Mouse (Mus musculus) gastrocnemius, postnatal 4 days (tissue): Measurements from ENCODE around the gene Rbm14. TPM values are rescaled to one million over a fixed set of nuclear protein-coding genes. Genes with fewer than 3 reads are reported as not detected.

Experiments used
- DNase-seq, 2 experiments: peaks; one replicate each; pipeline ENCODE4 v3.0.0; 2021 to 2022; ENCODE audit warnings: low spot score in 2 of 2, mixed read lengths in 2 of 2
- long read RNA-seq, 2 experiments: library from polyadenylated mRNA; stranded (forward); transcript quantifications; one replicate each; pipeline ENCODE4 v2.0.0; 2021
- total RNA-seq, 2 experiments: library from RNA; stranded (reverse); gene quantifications; 2 replicates each; pipeline ENCODE4 v1.2.3; 2021

Rbm14 gene
- total RNA-seq: 10 to 100 TPM; 33.6 to 46.1 TPM
- long read RNA-seq, experiment 1, transcript Rbm14-201 (3 exons, 3,165 nt): major isoform, 34 of 39 reads
- long read RNA-seq, experiment 1, partial matches to known transcripts: 3 of 39 reads
- long read RNA-seq, experiment 1, other reads (novel, unspliced or antisense): 1 of 39 reads
- long read RNA-seq, experiment 2, transcript Rbm14-201 (3 exons, 3,165 nt): major isoform, 26 of 33 reads
- long read RNA-seq, experiment 2, partial matches to known transcripts: 7 of 33 reads
- long read RNA-seq, experiment 2, other reads (novel, unspliced or antisense): 0 of 33 reads

DNA sequence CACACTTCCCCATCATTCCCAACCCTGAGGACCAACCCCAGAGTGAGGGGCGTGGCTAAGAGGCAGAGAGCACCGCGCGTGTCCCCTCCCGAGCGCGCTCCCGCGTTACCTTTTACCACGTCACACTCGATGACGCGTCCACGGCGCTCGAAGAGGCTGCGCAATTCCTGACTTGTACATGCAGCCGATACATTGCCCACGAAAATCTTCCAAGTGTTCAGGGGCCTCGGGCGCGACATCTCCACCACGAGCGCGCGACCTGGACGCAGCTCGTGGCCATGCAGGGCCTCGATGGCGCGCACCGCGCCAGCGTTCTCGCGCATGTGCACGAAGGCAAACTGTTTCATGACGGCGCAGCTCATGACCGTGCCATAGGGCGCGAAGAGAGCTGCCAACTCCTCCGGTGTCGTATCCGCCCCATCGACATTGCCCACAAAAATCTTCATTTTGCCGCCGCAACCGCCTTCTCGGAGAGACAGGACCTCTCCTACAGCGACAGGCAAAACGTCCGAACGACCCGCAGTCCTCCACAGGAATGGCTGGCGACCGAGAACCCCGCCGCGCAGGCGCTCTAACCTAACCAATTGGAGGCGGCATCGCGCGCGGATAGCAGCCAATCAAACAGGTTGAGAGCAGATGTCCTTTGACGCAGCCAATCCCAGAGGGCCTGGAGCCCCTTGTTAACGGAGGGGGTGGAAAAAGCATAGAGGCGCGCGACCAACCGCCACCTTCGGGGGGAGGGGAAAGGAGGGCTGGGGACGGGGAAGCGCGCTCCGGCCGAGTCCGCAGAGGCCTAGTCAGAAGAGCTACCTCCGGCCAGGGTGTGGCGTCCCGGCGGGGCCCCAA lies at the start of gene Rbm14, which contains the start of gene Gm21992:
Rbm14 (minus strand) TSS at position 572 of the 846 bp plus-strand sequence.
Gm21992 (minus strand) TSS at position 550 of the 846 bp plus-strand sequence.
- DNase-seq: peak; percentile 93 to 98

DNA sequence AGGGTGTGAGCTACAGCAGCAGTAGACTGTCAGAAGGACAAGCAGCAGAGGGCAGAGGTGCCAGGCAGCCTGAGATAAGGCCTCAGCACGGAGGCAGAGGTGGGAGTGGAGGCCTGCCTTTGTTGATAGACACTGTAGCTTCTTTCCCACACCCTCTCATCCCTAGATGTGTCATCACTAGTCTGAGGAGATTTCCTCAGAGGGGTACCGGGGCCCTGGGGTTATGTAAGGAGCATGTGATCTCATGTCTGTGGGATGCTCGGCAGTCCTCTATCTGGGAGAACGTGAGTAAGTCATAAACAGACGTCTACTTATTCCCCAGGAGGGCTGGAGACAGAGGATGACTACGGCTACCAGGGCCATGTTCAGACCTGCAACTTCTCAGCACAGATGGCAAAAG lies 47.6 kb upstream of the Rbm14 start:
- DNase-seq: no peak

DNA sequence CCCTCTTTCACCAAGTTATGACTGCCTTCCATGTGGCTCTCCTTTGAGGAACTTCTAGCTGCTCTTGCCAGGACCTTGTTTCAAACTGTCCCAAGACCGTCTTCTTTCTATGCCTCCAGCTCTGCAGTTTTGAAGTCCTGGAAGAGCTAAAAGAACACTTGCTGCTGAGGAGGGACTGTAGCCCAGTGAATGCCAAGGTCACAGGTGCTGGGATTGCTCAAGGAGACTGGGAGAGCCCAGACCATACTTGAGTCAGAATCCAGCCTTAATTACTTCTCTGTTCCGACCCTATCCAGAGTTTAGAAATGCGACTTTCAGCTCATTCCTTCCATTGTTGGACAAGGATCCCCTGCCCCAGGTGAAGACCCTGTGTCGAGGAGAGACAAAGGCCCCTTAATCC lies 44.5 kb upstream of the Rbm14 start:
- no peak for DNase-seq

DNA sequence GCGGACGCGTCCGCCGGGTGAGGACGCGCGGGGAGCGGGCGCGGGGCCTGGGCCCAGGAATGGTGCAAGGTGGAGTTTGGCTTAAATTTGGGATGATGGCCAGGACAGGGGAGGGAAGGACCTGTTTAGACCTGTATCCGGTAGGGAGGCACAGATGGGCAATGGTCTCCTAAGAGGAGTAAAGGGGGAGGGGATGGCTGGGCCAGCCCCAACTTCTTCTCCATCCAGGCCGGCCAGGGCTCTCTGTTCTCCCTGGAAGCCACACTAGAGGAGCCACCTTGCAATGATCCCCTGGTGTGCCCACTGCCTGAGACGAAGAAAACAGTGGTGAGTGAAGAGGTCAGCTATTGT lies 44.0 kb upstream of the Rbm14 start:
- no peak for DNase-seq

GRCm38 (mm10) chr19:4854552-4855469 lies 43.4 kb upstream of the Rbm14 start, which contains the start of gene Ctsf:
Gene Ctsf, plus strand, starts transcription at chr19:4855130.
- DNase-seq: peak; percentile 70 to 86

GRCm38 (mm10) chr19:4850281-4850680 lies 38.8 kb upstream of the Rbm14 start:
- no peak for DNase-seq

GRCm38 (mm10) chr19:4849800-4850199 lies 38.4 kb upstream of the Rbm14 start:
- no peak for DNase-seq

- DNase-seq: no peak
Observed at GRCm38 (mm10) chr19:4847490-4847889, 36.1 kb upstream of the Rbm14 start.

DNA sequence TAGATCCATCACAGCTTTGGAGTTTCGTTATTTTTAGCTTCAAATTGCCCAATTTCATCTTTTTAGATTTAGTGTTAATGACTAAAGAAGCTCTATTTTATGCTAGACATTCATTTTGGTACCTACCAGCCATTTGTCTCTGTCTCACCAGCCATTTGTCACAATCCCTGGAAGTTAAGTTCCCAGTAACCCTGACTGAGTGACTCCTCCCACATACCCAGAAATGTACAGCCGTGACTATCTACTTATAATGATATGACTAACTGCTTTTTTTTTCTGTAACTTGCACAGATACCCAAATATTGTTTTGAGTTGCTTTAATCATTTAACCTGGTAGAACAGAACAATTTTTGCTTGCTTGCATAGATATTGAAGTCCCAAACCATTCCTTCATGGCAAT lies 34.4 kb upstream of the Rbm14 start:
- no peak for DNase-seq

DNA sequence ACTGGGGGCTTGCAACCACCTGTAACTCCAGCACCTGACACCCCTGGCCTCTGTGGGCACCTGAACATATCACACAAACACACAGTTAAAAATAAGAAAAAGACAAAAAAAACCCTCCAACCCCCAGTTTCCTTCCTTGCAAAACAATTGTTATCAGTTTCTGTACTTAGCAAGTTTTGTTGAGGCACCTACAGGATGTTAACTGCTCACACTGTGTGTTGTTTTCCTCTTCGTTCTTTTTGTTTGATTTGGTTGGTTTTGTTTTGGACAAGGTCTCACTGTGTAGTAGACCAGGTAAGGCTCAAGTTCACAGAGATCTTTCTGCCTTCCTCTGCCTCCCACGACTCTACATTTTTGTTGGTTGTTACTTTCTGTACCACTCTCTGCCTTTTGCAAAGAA lies 31.2 kb upstream of the Rbm14 start:
- no peak for DNase-seq

GRCm38 (mm10) chr19:4840848-4841247 lies 29.4 kb upstream of the Rbm14 start:
- DNase-seq: no peak

DNA sequence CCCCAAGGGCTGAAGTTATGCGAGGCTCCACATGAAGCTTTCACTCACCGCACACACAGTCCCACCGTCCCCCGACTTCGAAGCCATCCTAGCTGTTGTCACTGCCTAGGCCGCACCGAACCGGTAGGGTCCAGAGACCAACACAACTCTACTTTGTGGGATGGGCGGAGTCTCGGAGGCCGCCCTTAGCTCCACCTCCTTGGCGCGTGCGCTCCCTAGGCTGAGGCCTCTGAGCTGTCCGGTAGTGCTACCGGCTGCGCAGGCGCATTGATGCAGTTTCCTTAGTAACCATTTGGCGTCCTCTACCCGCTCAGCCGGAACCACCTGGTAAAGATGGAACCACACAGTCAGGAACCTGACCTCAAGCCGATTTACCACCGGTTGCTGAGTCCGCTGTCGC lies 27.7 kb upstream of the Rbm14 start, which contains the start of the genes Ccs and Ccdc87:
Ccs (minus strand) TSS at position 184 of the 400 bp plus-strand sequence.
Ccdc87 (plus strand) TSS at position 218 of the 400 bp plus-strand sequence.
- DNase-seq: peak; percentile 90 to 96

DNA sequence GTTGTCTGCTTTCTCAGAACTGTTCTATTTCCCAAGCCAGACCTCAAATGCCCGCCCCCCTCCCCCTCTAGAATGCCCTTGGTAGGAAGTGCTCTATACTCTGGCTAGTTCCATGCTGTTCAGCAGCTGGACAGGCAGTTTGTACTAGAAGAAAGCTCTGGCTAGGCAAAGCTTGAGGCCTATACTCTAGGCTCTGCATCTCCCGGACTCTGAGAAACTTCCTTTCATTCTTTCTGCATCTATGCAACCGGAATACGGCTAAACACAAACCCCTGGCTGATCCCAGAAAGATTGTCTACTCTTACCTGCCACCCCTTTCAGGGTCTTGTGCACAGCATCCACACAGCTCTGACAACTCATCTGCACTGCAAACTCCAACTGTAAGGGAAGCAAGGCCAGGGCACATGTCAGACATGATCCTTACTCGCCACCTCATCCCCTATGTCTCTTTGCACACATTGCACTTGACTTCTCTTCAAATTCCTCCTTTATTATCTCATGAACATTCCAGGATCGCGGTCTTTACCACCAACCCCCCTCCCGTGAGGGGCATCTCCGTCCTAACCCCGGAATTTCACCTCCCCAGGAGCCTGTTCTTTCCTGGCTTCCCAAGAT lies 27.2 kb upstream of the Rbm14 start:
- DNase-seq: no peak

- no peak for DNase-seq
Observed at GRCm38 (mm10) chr19:4837049-4837448, 25.6 kb upstream of the Rbm14 start.

- no peak for DNase-seq
Observed at GRCm38 (mm10) chr19:4836096-4836495, 24.7 kb upstream of the Rbm14 start.

DNA sequence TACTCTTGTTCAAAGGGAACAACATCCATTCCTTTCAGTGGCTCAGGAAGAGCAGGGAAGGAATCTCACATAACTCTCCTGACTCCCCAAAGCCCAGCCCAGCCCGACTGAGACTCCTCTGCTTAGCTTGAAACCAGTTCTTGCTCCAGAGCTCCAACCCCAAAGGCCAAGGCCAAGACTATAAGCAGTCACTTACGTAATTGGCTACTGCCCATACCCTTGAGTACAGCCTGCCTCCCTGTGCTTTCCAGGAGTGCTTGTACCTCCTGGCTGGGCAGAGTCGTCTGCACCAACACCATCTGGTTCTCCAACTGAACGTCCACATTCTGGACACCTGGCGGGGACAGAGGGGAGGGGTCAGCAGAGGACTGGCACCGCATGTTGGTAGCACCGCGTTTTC lies 22.5 kb upstream of the Rbm14 start:
- DNase-seq: no peak

GRCm38 (mm10) chr19:4829156-4829555 lies 17.7 kb upstream of the Rbm14 start:
- DNase-seq: peak in 1 of 2 experiments; percentile 46

- no peak for DNase-seq
Observed at GRCm38 (mm10) chr19:4828444-4829114, 17.1 kb upstream of the Rbm14 start.

GRCm38 (mm10) chr19:4820678-4821303 lies 9.4 kb upstream of the Rbm14 start:
- DNase-seq: peak; percentile 66 to 82
